Mouse (Mus musculus): ENCODE measurements around the gene Ern1. TPM values are rescaled to one million over a fixed set of nuclear protein-coding genes. Genes with fewer than 3 reads are reported as not detected.

Gene Ern1
- total RNA-seq, 2 experiments from 2014 or later: 6.7 to 8.7 TPM

DNA sequence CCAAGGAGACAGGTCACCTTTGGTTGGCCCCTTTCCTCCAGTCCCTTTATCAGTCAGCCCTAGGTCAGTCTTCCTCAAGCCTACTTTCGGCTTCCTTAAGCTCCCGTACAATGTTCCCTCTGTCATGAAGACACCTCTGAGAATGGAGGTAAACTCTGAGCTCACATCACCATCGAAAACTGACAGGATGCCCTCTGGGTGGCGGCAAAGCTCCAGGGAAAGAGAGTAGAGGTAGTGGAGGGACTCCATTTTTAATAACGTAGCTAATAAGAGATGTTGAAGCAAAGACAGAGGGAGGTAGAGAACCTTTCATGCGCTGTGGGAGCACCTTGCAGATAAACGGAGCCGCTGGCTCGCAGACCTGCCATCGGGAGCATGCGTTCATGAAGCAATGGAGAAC, 106.6 kb downstream of the Ern1 start:
- DNase-seq (ENCODE audit: low spot score in 2 of 2): no peak
- intact Hi-C loops (cut with DNase I): no loop called here

DNA sequence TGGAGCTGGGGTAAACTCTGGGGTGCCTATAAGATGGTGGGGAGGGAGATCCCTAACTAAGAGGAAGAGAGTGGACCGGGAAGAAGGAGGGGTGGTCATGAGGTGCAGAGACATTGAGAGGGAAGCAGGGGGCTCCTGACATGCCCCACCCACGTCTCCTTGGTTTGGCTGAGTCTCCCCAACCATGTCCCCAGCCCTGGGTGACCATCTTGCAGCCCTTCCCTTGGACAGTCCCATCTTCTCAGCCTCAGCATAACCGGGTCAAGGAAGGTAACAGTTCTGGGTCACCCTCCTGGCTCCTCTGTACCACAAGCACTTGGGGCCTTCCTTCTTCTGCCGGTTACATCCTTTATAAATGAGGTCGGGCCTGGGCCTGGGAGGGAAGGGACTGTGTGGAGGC, 112.7 kb downstream of the Ern1 start:
- intact Hi-C loops (cut with DNase I): no loop called here
- DNase-seq (ENCODE audit: low spot score in 2 of 2): no peak

DNA sequence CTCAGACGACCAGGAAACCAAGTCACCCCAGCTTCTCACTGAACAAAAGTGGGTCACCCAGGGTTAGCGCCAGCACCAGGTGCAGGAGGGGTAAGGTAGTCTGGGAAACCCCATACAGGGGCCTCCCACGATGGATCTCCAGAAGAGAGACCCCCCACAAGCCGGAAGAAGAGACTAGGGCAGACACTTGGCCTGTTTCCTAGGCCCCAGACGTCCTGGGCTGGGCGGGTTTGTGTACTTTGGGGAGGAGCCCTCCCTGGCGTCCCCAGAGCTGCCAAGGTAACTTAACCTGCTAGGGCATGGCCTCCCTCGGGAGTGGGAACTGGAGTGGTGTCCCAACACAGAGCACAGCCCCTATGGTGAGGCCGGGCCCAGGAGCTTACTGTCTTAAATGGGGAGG, 113.1 kb downstream of the Ern1 start:
- intact Hi-C loops (cut with DNase I): no loop called here
- DNase-seq (ENCODE audit: low spot score in 2 of 2): no peak

GRCm38 (mm10) chr11:106373998-106374397, 113.7 kb downstream of the Ern1 start:
- DNase-seq (ENCODE audit: low spot score in 2 of 2): no peak

GRCm38 (mm10) chr11:106366316-106366715, 121.3 kb downstream of the Ern1 start:
- intact Hi-C loops (cut with DNase I): loop anchor here (5.0 kb wide), 1 partner anchor 39 kb away; no protein-coding TSS in a partner anchor
- DNase-seq (ENCODE audit: low spot score in 2 of 2): peak; percentile 80 to 90

More at GRCm38 (mm10) chr11:106373998-106374397, 113.7 kb downstream of the Ern1 start:
- intact Hi-C loops (cut with DNase I): no loop called here

DNA sequence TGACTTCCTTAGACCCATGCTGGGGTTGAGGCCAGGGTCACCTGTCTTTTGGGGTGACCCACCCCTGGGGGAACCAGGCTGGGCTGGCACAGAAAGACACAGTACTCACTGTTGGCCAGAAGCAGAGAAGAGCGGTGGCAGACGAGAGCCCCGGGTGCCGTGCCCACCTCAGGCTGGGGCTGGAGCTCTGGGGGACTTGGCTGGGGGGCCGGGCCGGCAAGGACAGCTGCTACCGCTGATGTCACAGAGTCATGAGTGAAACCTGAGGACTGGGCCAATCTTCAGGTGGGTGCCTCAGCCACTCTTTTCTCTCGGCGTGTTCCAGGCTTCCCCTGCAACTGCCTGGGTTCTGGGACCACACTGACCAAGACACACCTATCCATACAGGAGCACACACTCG, 122.3 kb downstream of the Ern1 start, which contains the start of gene Prr29:
TSS of gene Prr29 (plus strand) at position 107 of the 400 bp plus-strand sequence.
- intact Hi-C loops (cut with DNase I): loop anchor here (5.0 kb wide), 1 partner anchor 38 kb away; no protein-coding TSS in a partner anchor
- DNase-seq (ENCODE audit: low spot score in 2 of 2): no peak

DNA sequence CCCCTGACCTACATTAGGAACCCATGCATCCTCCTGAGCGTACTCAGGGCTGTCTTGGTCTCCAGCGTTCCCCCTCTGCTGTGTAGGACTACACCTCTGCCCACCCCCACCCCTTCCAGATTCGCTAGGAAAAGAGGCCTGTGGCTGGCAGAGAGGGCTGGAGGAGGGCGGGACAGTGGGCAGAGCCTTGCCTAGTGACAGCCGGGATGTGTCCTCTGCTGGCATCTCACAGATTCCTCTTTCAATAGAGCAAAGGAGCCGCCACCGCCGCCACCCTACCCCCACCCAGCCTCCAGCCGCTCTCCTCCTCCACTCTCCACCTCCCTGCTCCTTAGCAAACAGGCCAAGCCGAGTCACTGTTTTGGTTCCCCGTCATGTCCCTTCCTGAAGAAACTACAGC, 122.9 kb downstream of the Ern1 start:
- peak; percentile 8 to 13 for DNase-seq (ENCODE audit: low spot score in 2 of 2)
- intact Hi-C loops (cut with DNase I): loop anchor here (5.0 kb wide), 1 partner anchor 37 kb away; no protein-coding TSS in a partner anchor

GRCm38 (mm10) chr11:106359350-106359749, 128.3 kb downstream of the Ern1 start:
- intact Hi-C loops (cut with DNase I): no loop called here

DNA sequence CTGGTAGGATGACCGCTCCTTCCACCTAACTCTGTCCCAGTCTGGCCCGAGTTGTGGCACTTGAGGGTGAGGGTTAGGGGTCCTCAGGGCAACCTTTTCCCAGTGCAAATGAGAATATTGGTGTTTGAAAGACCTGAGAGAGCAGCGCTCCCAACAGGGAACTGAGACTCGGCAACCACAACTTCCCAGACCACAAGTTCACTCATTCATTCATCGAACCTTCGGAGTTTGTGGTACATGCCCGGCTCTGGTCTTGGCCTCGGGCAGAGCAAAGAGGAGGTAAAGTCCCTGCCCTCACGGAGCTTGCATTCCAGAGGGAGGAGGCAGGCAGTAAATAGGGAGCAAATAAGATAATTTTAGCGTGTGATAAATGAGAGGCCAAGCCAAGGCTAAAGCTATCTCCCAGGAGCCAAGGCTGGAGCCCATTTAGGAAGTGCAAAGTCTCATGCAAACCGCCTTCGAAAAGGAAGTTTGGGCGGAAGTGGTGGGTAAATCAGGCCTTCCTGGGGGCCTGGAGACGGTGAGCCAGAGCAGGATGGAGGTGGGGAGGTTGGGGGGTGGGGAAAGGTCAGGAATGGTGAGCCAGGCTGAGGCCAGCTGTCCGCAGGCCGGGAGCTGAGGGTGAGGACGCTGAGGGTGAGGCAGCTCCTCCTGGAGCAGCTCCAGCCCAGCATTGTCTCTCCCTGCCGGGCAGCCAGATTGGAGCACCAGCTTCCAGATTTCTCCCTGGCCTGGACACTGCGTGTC, 132.1 kb downstream of the Ern1 start:
- DNase-seq (ENCODE audit: low spot score in 2 of 2): no peak
- intact Hi-C loops (cut with DNase I): no loop called here

More at GRCm38 (mm10) chr11:106359350-106359749, 128.3 kb downstream of the Ern1 start:
- no peak for DNase-seq (ENCODE audit: low spot score in 2 of 2)

DNA sequence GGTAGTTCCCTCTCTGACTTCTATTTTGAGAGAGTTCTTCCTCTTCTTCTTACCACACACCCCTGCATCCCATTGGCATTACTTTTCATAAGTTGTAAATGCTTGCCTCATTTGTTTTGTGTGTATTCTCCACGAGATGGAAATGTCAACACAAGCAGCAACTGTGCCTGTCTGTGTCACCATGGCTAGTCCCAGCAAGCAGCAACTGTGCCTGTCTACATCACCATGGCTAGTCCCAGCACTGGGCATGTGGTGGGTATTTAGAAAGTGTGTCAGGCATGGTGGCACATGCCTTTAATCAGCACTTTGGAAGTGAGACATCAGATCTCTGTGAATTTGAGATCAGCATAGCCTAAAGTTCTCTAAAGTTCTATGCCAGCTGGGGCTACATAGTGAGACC, 133.5 kb downstream of the Ern1 start:
- DNase-seq (ENCODE audit: low spot score in 2 of 2): no peak
- intact Hi-C loops (cut with DNase I): no loop called here

DNA sequence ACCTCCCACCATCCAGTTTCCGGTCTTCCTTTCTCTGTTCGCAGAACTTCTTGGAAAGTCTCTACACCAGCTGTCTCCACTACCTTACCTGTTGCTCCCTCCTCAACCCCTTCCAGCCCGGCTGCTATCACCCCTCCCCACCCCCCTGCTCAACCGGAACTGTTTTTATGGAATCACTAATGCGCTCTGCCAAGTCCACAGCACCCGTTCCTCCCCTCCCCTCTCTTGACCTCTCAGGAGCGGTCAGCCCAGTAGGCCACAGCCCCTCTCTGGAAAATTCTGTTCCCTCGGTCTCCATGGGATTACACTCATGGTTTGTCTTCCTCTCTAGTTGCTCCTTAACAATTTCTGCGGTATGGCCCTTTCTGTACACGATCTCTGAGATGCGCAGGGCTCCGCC, 134.5 kb downstream of the Ern1 start, which contains the start of gene Scn4a:
TSS of gene Scn4a (minus strand) at position 101 of the 400 bp plus-strand sequence.
- intact Hi-C loops (cut with DNase I): no loop called here
- DNase-seq (ENCODE audit: low spot score in 2 of 2): no peak

- no peak for DNase-seq (ENCODE audit: low spot score in 2 of 2)
- intact Hi-C loops (cut with DNase I): no loop called here
Observed at GRCm38 (mm10) chr11:106351941-106352340, 135.7 kb downstream of the Ern1 start.

- intact Hi-C loops (cut with DNase I): no loop called here
Observed at GRCm38 (mm10) chr11:106351253-106351652, 136.4 kb downstream of the Ern1 start.

DNA sequence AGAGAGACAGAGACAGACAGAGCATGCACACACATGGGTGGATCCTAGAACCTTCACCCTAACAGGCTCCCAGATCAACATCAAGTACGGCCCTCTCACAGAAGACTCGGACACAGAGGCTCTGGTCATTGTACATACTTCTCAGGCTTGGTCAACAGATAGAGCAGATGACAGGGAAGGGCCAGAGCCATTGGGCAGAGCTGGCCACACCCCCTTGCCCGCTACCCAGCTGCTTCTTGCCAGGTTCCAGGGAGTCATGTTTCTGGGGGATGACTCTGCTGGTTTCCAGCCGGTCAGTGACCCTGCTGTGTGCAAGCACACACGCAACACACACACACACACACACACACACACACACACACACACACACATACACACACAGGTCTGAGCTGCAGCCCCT, 136.8 kb downstream of the Ern1 start:
- DNase-seq (ENCODE audit: low spot score in 2 of 2): no peak
- intact Hi-C loops (cut with DNase I): no loop called here

More at GRCm38 (mm10) chr11:106351253-106351652, 136.4 kb downstream of the Ern1 start:
- DNase-seq (ENCODE audit: low spot score in 2 of 2): no peak

DNA sequence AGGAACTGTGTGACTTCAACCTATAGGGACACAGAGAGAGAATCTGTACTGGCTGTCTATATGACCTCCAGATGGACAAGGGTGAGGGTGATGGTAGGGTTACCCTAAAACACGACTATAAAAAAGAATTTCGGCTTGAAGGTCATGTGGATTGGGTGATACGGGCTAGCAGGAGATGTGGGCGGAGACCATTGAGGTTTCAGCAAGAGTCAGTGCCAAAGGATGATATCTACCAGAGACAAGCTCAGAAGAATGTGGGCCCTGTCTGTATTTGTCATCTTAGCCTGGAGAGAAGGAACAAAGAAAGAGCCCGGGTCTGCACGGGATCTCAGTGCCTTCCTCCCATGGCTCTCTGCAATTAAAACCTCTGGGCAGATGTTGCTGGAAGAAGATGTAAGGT, 137.9 kb downstream of the Ern1 start:
- no peak for DNase-seq (ENCODE audit: low spot score in 2 of 2)
- intact Hi-C loops (cut with DNase I): no loop called here

DNA sequence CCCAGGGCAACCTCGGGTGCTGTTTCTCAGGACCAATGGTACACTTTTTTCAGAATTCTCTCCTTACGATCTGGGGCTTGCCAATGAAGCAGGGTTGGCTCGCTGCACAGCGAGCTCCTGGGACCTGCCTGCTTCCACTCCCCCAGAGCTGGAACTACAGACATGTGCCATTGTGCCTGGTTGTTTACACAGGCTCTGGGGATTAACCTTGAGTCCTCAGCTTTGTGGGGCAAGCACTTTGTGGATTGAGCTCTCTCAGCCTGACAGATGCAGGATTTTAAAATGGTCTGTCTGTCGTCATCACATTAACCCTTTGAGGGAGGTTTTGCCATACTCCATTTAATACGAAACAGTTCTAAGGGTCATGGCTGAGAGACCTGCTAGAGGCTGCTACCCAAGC, 142.7 kb downstream of the Ern1 start:
- intact Hi-C loops (cut with DNase I): no loop called here
- no peak for DNase-seq (ENCODE audit: low spot score in 2 of 2)

Other genes with a start within 250 kb of the Ern1 start
- gene Ftsj3, start 231.8 kb downstream of the Ern1 start, total RNA-seq (2021): 10 to 100 TPM; 28.9 to 30.7 TPM
- 100 to 1,000 TPM; 145 TPM for gene Psmc5, start 231.7 kb downstream of the Ern1 start, total RNA-seq (2021)
- 10 to 100 TPM; 14.1 to 15.9 TPM for gene Smarcd2, start 214.9 kb downstream of the Ern1 start, total RNA-seq (2021)
- under 1 TPM; 0.11 to 0.20 TPM for gene Tcam1, start 211.2 kb downstream of the Ern1 start, total RNA-seq (2021)
- not detected for gene Gh, start 186.0 kb downstream of the Ern1 start, total RNA-seq (2021)
- gene Cd79b, start 173.1 kb downstream of the Ern1 start, total RNA-seq (2021): not detected
- under 1 TPM in 1 of 2 experiments, not detected in 1; 0.06 TPM for gene Scn4a, start 134.6 kb downstream of the Ern1 start, total RNA-seq (2021)
- gene Prr29, start 122.4 kb downstream of the Ern1 start, total RNA-seq (2021): not detected
- gene Icam2, start 99.8 kb downstream of the Ern1 start, total RNA-seq (2021): 1 to 10 TPM; 4.3 to 5.1 TPM
- 100 to 1,000 TPM in 1 of 2 experiments, 10 to 100 TPM in 1; 98.0 to 102 TPM for gene Tex2, start 125.6 kb upstream of the Ern1 start, total RNA-seq (2021)

All from left cerebral cortex, postnatal 14 days (tissue).